Mouse (Mus musculus): ENCODE measurements around the gene Gas8.
"Not testable (repeated sequence)": the region's sequence is repeated elsewhere in the genome, so short reads cannot be mapped to it uniquely, and the experiment has no call there.

Gene Gas8

DNA sequence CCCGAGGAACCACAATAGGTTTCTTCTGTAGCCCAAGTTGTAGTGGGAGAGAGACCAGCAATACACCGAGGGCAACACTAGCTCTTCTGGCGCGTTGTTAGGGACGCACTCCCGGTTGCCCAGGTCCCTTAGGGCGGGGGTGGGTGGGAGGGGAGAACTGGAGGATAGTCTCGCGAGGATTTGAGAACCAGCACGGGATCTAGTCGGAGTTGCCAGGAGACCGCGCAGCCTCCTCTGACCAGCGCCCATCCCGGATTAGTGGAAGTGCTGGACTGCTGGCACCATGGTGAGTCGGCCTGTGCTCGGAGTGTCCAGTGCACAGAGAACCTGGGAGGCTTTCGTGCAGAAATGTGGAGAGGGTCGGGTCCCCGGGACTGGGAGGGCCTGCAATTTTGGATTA is at the start of gene Gas8:
Gene Gas8, plus strand, starts transcription at position 168 of the 400 bp plus-strand sequence.
- DNase-seq (ENCODE audit: low read depth, low spot score), result peak; percentile 87

DNA sequence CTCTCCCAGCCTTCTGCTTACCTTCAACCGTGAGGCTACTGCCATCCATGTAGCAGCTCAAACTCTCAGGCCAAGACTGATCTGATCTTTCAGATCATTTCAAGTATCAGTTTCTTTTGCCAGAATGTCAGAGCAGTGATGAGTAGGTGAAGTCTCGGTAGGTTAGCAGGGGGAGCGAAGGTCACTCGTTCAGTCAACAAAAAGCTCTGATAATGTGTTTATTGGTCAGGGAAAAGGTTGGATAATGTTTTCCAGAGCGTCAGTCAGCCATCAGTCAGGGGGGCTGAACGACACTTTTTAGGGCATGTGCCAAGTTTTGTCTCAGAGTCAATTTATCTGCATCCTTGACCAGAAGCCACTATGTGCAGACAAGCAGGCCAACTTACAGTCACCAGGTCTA is 45.6 kb upstream of the Gas8 start:
- DNase-seq (ENCODE audit: low read depth, low spot score), result not testable (repeated sequence)

DNA sequence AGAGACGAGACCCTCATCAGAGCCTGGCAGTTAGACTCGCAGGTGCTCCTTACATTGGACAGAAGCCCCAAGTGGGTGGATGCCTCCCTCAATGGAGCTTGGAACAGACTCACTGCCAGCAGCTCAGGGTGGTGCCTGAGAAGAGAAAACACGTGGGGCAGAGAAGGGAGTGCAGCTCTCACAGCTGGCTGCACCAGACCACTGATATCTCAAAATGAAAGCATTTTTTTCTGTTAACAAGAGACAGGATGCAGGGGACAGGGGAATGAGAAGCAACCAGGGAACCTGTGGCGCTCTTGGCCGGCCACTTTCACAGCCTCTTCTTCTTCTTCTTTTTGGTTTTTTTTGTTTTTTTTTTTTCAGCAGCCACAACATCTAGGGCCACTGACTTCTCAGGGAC is 44.1 kb upstream of the Gas8 start:
- not testable (repeated sequence) for DNase-seq (ENCODE audit: low read depth, low spot score)

DNA sequence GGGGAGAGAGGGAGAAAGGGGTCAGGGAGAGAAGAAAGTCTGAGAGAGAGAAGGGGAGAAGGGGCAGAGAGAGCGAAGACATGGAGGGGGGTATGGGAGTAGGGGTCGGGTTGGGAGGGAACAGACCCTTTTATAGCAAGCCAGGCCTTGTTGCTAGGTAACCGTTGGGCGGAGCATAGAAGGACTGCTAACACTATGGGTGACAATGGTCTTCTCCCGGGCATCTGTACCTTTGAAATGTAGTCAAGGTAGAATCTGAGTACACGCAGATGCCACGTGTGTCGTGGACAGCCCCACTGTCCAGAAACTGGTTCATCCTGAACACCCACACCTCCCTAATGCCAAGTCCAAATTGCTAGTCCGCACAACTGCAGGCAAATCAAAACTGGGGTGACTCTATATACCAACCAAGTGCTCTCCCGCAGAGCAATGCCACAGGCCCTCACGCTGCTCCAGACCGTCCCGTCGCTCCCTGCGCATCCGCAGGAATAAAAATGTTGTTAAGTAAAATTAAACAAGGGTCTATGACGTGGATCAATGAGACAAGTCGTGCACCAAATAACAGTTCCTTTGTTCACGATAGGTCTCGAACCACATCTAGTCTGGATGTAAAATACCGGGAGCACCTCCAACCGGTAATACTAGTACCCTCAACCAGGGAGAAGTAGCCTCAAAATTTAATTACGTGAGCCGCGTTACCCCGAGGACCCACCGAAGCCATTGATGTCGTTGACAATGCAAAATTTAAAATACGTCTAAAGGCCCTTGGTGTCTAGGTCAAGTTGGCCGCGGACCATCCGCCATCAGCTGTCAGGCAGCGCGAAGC is 41.5 kb upstream of the Gas8 start:
- DNase-seq (ENCODE audit: low read depth, low spot score), result peak; percentile 28

DNA sequence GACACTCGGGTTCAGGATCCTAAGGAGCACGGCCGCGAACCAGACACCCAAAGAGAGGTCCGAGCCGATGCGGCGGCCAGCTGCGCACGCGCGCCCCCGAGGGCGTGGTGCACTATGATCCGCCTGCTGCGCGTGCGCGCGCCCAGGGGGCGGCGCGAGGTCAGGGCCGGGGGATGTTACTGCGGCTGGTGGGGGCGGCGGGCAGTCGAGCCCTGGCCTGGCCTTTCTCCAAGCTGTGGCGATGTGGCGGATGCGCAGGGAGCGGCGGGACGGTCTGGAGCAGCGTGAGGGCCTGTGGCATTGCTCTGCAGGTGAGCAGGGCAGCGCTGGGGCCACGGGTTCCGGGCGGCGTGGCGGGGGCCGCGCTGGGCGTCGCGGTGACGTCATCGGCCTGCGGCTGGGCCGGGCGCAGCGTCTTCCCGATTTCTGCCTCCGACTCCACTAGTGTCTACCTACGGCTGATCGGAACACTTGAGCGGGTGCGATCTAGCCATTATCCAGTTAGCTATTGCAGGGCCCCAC is 40.8 kb upstream of the Gas8 start, which contains the start of gene Afg3l1:
Gene Afg3l1, plus strand, starts transcription at position 167 of the 522 bp plus-strand sequence.
- peak; percentile 79 for DNase-seq (ENCODE audit: low read depth, low spot score)

DNA sequence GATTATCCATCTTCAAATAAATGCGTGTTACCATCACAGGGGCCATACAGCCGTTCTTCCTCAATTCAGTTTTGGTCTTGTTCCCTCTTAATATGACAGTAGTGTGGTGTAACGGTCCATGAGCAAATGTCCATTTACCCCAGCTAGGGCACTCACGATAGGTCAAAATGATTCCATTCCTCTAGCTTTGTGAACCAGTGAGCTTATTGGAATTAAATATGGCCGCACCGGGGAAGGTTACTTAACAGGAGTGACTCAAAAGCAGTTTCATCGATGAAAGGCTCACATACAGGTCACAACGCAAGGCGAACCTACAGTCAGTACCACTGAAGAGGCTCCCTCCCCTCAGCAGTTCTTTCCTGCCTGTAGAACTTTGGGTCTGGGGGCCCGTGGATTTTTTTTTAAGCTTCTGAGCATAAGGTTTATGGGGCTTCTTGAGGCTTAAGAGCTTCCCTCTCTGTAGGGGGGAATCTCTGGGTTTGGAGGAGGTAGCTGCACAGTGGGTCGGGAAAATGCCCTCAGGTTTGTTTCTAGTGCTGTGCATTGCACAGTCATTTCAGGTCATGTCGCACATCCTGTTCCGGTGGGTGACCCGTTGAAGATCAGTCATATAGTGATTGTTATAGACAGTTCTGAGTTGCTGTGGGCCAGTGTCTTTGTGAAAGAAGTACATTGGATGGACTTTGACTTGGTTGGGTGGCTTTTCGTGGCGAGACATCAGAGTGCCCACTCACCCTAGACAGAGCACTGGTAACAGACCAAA is 40.0 kb upstream of the Gas8 start:
- peak; percentile 2 for DNase-seq (ENCODE audit: low read depth, low spot score)

DNA sequence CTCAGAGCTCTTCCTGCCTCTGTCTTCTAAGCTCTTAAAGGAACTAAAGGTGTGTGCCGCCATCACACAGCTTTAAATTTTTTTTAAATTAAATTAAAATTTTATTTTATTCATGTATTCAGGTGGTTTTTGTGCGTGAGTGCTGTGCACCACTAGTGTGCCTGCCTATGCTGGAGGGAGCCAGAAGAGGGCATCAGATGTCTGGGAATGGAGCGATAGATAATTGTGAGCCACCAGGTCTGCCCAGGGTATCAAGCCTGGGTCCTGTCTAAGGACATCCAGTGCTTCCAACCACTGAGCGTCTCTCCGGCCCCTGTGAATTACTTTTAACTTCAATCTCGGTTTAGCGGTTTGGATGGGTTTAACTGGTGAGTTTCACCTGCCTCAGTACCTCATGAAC is 36.0 kb upstream of the Gas8 start:
- DNase-seq (ENCODE audit: low read depth, low spot score), result no peak

DNA sequence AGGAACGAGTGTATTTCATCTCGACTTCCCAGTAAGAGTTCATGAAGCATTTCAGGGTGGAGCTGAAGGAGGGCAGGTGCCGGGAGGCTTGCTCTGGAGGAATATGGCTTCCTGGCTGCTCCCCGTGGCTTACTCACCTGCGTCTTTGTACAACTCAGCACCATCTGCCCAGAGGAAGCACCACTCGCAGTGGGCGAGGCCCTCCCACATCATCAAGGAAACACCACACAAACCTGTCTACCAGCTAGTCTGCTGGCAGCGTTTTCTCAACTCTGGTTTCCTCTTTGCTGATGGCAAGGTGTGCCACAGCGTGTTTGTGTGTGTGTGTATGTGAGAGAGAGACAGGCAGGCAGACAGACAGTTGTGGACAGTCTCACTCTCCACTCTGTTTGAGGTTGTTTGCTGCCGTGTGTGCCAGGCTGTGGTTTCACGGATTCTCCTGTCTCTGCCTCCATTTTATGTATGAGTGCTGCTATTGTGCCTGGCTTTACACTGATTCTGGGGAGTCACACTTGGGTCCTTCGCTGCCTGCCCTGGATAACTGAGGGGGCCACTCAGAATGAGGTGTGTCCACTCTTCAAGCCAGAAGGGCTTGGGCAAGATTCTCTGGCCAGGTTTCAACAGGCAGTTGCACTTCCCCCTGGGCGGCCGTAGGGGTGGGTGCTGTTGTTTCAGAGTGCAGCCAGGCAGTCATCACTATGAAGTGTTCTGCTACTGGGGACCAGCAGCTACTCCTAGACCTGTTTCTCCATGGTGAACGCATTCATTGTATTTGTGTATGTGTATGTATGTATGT is 27.2 kb upstream of the Gas8 start:
- no peak for DNase-seq (ENCODE audit: low read depth, low spot score)

DNA sequence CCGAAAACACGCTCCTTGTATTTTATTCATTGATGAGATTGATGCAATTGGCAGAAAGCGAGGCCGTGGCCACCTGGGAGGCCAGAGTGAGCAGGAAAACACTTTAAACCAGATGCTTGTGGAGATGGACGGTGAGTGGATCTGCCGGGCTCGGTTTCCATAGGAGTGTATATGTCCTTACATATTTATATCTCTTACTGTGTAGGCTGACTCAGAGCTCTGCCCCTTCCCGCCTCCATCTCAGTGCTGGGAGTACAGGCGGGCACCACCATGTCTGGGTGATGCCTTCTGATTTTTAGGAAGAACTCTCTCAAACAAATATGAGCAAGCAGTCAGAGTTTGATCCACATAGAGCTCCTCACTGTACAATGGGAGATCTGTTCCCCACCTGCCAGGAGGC is 25.7 kb upstream of the Gas8 start:
- DNase-seq (ENCODE audit: low read depth, low spot score), result no peak

DNA sequence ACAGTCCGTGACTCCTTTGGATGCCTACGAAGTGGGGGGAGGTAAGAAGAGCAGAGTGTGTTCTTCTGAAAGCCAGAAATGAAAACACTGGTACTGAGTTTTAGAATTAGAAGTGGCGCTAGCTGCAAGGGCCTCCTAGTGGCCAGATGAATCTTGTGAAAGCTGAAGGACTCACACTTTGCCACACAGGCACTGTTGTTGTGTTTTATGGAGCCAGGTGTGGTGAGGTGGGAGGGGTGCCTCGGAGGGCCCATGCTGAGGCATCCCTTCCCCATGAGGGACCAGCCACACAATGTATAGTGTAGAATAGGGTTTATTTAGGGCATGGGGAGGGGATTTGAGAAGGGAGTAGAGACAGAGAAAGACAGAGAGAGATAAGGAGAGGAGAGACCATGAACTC is 20.9 kb upstream of the Gas8 start:
- DNase-seq (ENCODE audit: low read depth, low spot score), result no peak

DNA sequence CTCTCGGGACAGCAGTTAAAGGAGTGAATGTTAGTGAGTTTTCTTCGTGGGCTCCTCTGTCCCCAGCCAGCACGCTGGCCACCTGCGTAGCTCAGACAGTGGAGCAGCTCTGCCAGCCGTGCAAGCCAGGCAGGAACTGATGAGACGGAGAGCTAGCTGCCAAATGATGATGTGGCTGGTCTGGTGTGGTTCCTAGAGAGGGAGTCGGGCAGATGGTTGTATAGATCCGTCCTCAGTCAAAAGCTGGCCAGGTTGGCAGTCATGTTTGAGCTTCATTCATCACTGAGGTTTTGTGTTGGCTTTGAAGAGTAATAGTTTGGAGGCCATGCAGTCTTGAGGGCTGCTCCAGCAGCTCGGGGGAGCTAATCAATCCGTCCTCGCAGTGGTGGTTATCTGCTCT is 19.7 kb upstream of the Gas8 start:
- DNase-seq (ENCODE audit: low read depth, low spot score), result no peak

DNA sequence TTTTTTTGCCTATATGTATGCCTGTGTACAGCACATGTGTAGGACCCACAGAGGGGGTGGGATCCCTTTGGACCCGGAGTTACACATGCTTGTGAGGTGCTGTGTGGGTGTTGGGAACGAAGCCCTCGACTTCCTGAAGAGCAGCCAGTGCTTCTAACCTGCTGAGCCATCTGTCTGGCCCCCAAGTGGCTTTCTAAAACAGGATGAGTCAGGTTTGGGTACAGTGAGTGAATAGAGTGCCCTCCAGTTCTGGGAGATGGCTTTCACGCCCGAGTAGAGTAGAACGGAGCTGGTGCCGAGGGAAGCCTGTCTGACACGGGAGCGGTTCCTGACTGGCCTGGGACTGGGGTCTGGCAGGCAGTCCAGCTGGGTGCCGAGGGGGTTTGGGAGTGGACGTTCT is 19.1 kb upstream of the Gas8 start:
- no peak for DNase-seq (ENCODE audit: low read depth, low spot score)

DNA sequence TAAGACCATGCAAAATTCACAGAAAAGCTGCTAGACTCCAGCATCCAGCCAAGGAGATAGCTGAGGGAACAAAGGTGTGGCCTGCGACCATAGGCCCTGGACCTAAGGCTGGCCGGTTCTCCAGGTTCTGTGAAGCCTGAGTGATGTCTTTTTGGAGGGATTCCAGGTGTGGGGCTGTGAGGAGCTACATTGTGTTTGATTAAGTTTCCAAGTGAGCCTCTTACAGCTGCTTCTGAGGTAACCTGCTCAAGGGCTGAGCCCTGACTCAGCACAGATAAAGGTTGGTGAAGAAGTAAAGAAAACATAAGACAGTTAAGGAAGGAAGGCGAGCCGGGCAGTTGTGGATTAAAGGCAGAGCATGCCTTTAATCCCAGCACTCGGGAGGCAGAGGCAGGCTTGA is 16.4 kb upstream of the Gas8 start:
- no peak for DNase-seq (ENCODE audit: low read depth, low spot score)

DNA sequence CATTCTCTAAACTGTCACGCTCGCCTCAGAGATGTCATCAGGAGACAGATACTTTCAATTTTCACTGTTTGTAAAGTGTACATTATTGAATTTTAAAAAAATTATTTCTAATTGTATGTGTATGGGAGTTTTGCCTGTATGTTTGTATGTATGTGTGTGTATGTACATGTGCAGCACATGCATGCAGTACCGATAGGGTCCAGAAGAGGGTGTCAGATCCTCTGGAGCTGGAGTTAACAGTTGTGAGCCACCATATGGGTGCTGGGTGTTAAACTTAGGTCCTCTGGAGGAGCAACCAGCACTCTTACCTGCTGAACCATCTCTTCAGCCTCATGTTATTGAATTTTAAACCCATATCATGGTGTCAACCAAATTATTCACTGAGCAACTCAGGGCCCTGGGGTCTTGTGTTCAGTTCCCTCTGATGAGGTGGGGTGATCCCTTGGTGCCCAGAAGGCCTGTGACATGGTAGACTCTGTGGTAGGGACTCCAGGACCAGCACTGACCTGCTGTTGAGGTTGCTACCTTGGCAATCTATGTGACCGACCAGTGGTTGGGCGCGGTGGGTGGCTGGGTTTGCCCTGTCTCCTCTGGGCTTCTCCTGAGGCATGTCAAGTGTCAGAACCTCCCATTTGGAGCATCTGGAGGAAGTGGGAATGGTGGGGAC is 14.7 kb upstream of the Gas8 start:
- DNase-seq (ENCODE audit: low read depth, low spot score), result no peak

DNA sequence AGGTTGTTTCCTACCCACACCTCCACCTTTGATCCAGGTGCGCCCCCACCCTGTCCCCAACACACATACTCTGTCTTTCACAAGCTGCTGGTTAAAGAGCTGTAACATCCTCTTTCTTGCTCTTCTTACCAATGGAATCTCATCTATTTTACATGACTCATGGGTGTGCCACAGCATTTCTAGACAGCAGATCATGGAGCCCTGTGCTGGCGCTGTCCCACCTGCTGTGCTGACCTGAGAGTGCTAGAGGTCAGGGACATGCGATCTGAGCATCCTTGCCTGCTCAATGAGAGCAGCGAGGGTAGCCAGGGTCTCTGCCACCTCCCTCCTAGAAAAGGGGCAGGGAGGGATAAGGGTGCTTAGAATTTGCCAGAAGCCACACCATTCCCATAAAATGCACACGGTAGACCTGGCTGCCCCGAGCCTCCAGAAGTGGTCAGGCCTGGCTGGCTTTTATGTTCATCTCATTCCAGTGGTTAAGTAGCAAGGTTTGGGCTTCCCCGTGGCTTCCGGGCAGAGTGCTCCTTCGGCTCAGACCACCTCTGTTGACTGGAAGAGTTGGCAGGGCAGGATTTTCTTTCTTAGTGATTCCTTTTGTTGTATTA is 13.9 kb upstream of the Gas8 start:
- DNase-seq (ENCODE audit: low read depth, low spot score), result no peak

DNA sequence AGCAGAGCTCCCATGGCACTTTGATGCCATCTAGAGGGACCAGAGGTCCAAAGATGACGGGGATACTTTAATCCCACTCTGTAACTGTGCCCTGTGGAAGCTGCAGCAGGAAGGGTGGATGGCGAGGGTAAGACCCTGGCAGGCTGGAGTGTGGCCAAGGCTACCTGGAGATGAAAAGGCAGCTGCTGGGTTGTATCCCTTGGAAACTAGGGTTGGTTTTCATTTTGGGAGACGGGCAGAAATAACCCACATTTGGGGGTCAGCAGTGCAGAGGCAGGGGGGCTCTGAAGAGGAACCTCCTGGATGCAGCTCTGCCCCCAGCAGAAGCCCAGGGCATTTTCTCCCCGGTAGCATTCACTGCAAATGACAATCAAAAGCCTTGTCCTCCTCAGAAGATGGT is 13.4 kb upstream of the Gas8 start:
- no peak for DNase-seq (ENCODE audit: low read depth, low spot score)

DNA sequence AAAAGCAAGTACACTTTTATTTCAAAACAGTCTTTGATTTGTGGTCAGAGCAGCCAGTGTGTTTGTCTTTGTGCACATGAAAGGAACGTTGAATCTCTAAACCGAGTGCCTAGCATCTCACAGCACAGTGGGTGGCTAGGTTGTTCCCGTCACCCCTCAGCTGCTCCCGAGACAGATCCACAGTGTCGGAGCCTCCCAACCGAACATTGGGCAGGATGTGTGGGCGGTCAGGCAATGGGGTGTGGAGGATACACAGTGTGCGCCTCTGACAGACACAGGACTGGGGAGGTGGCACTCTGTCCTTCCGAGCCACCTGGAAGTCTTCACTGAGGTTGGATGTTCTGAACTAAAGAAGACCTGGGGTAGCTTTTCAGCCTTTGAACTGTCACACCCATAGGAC is 12.9 kb upstream of the Gas8 start:
- no peak for DNase-seq (ENCODE audit: low read depth, low spot score)

DNA sequence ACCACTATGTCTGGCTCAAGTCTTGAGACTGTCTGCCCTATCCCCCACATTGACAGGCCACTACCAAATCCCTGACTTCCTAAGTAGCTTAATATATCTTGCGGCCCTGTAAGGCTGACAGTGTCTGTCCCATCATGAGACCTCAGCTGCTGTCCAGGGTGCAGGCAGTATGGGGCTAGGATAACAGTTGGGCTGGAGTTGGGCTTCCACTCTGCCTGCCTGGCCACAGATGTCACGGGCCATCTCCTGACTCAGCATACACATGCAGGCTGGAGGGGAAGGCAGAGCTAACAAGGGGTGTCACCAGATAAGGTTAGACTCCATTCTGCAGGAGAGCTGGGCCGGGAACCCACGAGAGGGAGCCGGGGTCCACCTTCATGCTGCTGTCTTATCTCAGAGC is 11.5 kb upstream of the Gas8 start:
- DNase-seq (ENCODE audit: low read depth, low spot score), result no peak

DNA sequence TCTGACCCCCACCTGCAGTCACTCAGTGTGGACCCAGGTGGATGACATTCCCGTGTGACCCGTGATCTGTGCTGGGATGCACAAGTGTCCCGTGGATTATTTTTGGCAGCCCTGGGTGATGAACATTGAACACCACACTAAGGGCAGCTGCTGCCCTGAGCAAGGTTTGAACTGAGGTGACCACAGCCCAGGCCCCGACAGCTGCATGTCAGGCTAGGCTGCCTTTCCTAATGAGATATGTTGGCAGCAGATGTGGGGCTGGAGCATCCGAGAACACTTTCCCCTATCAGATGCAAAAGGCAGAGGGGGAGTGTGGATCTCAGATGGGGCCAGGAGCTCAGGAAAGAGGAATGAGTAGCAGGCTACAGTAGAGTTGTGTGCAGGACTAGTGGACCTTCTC is 7.8 kb upstream of the Gas8 start:
- DNase-seq (ENCODE audit: low read depth, low spot score), result no peak

DNA sequence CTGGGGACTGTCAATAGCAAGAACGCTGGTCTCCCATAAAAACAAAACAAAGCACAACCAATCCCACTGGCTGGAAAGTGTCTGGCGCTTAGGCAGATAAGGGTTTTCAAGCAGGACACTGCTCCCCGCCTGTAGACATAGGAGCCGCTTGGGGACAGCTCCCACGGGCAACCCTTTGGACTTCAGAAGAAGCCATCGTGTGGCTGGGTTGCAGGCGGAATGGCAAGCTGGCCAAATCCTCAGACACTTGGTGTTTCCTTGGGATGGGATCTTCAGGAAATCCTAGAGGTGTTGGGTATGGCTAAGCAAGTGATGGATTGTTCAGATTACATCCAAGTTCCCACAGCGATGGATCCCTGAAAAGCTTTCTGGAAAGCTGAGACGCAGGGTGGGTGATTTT is 4.5 kb upstream of the Gas8 start:
- DNase-seq (ENCODE audit: low read depth, low spot score), result no peak

All from brain, embryonic 18.5 days (tissue).